Mouse (Mus musculus) forebrain, embryonic 13.5 days (tissue): ENCODE data around the gene Mvk. TPM values are rescaled to one million over a fixed set of nuclear protein-coding genes. Genes with fewer than 3 reads are reported as not detected.

Experiments used
- ATAC-seq: fragments of 200-750 bp; cut with Nextera tagmentation; 2 replicates; pipeline ENCODE4 v1.8.0; 2017
- H3K27ac ChIP-seq: fragments of 300-500 bp; sonication (generic); 2 replicates; pipeline ENCODE4 v1.5.1; 2015; ENCODE audit warnings: inconsistent platforms, mild to moderate bottlenecking, moderate library complexity
- H3K27me3 ChIP-seq: fragments of 300-500 bp; sonication (generic); 2 replicates; pipeline ENCODE4 v1.6.1; 2015; ENCODE audit warnings: mild to moderate bottlenecking, inconsistent platforms
- H3K36me3 ChIP-seq: fragments of 300-500 bp; sonication (generic); 2 replicates; pipeline ENCODE4 v1.6.1; 2015; ENCODE audit warnings: mild to moderate bottlenecking, inconsistent platforms; ENCODE audit not compliant: poor library complexity, severe bottlenecking
- H3K4me1 ChIP-seq: fragments of 300-500 bp; sonication (generic); 2 replicates; pipeline ENCODE4 v1.6.1; 2015; ENCODE audit warnings: inconsistent platforms
- H3K4me2 ChIP-seq: fragments of 300-500 bp; sonication (generic); 2 replicates; pipeline ENCODE4 v1.6.1; 2015; ENCODE audit warnings: inconsistent platforms, mild to moderate bottlenecking, moderate library complexity
- H3K4me3 ChIP-seq: fragments of 300-500 bp; sonication (generic); 2 replicates; pipeline ENCODE4 v1.5.1; 2015; ENCODE audit warnings: mild to moderate bottlenecking, inconsistent platforms
- H3K9ac ChIP-seq: fragments of 300-500 bp; sonication (generic); 2 replicates; pipeline ENCODE4 v1.6.1; 2015; ENCODE audit warnings: mild to moderate bottlenecking, inconsistent platforms
- H3K9me3 ChIP-seq: fragments of 300-500 bp; sonication (generic); replicated peaks from 2 replicates; pipeline ENCODE4 v1.6.1; 2016; ENCODE audit warnings: inconsistent platforms
- WGBS: fragments of 180-500 bp; shearing (Covaris S2); methylation state at CpG from one replicate; pipeline ENCODE4 v1.1.7; 2015; 5-methylcytosine and 5-hydroxymethylcytosine counted together
- polyA plus RNA-seq: library from polyadenylated mRNA; unstranded; fragments of >200 nt; fragmentation: Nextera tagmentation; extraction: Ambion mirVana; gene quantifications from 2 replicates; pipeline ENCODE4 v1.2.1, GENCODE M21; 2015

The Mvk gene
- polyA plus RNA-seq, 1 experiment from 2014 or later = 44.4 TPM

DNA sequence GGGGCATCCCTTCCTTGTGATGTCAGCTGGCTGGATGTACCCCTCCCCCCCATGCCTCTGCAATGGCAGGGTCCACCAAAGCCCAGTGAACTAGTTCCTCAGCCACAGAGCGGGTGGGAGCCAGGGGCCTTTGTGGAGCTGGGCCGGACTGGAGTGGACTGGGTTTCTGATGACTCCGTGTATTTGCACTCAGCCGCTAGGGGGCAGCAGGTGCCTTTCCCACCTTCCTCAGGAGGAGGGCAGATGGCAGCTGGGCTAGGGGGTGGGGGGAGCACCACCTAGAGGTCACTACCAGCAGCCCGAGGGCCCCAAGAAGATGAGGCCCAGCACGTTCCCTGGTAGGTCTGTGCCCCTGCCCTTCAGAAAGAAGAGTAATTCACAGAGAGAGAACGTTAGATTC is 17.2 kb downstream of the Mvk start:
- peaks cover 17% of the 10 kb centered on the region; the same call in 1 of the 2 replicates for H3K27me3 ChIP-seq
- under 1% methylated on average over 7 of the region's 7 CpGs for WGBS
- H3K9ac ChIP-seq = no peak overlapping the region
- no peak overlapping the region for H3K4me2 ChIP-seq
- peak; percentile 59 for ATAC-seq
- H3K4me3 ChIP-seq = no peak overlapping the region
- peaks cover 19% of the 10 kb centered on the region for H3K4me1 ChIP-seq
- no peaks in the 10 kb centered on the region for H3K9me3 ChIP-seq
- peaks cover 4% of the 10 kb centered on the region; the same call in 1 of the 2 replicates for H3K36me3 ChIP-seq
- H3K27ac ChIP-seq = no peak overlapping the region

DNA sequence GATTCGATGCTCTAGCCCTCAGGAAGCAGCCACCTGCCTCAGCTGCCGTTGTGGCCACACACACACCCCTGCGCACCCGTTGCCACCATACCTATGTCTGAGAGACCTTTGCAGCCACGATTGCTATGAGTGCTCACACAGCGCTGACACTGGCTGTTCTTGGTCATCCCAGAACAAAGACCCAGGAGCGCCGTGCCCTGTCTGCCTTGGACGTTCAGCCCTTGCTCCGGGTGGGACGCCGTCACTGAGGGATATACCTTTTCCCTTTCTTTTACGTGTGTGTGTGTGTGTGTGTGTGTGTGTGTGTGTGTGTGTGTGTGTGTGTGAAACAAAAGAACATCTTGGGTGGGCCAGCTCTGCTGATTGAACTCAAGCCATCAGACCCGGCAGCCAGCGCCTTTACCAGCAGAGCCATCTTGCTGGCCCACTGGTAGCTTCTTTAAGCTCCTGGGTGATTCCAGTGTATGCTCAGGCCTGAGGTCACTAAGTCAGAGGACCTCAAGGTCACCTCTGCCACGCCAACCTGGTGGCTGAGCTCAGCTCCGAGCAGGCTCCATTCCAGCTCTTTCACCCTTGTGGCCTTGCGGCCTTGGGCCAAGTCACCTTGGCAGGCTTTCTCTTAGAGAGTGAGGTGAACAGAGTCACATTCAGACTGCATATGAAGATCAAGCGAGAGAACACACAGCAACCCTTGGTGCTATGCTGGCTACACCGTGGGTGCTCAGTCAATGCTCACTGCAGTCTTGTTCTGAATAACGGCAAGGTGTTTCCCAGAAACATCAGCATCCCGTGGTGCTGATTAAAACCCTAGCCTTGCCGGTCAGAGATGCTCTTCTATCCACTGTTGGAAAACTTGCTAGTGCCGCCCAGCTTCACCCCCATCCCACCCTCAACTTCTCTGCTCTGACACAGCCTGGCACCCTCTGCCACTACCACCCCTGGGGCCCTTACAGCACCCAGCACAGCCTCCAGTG is 18.3 kb downstream of the Mvk start:
- no peak overlapping the region for H3K4me3 ChIP-seq
- no peak overlapping the region for H3K27ac ChIP-seq
- peaks cover 17% of the 10 kb centered on the region; the same call in 1 of the 2 replicates for H3K27me3 ChIP-seq
- no peaks in the 10 kb centered on the region for H3K9me3 ChIP-seq
- no peak overlapping the region for H3K4me2 ChIP-seq
- no peak for ATAC-seq
- H3K36me3 ChIP-seq = no peaks in the 10 kb centered on the region
- peaks cover 29% of the 10 kb centered on the region for H3K4me1 ChIP-seq
- 75% methylated on average over 24 of the region's 24 CpGs for WGBS
- H3K9ac ChIP-seq = no peak overlapping the region

DNA sequence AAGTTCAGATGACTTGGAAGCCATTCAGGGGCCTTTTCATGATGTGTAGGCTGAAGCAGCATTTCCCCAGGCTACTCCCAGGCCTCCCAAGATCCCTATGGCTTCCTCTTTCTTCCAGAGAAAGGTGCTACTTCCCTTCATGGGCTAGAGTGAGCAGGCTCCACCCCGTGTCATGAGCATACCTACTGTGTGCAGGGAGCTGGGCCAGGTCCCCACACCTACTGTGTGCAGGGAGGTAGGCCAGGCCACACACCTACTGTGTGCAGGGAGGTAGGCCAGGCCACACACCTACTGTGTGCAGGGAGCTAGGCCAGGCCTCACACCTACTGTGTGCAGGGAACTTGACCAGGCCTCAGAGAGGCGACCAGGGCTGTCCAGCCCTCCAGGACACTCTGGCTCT is 20.5 kb downstream of the Mvk start:
- WGBS = 75% methylated on average over 2 of the region's 2 CpGs
- no peak overlapping the region for H3K4me2 ChIP-seq
- H3K9me3 ChIP-seq = no peaks in the 10 kb centered on the region
- peaks cover 17% of the 10 kb centered on the region; the same call in 1 of the 2 replicates for H3K27me3 ChIP-seq
- no peak overlapping the region for H3K9ac ChIP-seq
- H3K4me3 ChIP-seq = no peak overlapping the region
- no peak for ATAC-seq
- no peak overlapping the region for H3K27ac ChIP-seq
- peaks cover 48% of the 10 kb centered on the region for H3K4me1 ChIP-seq
- H3K36me3 ChIP-seq = no peaks in the 10 kb centered on the region

DNA sequence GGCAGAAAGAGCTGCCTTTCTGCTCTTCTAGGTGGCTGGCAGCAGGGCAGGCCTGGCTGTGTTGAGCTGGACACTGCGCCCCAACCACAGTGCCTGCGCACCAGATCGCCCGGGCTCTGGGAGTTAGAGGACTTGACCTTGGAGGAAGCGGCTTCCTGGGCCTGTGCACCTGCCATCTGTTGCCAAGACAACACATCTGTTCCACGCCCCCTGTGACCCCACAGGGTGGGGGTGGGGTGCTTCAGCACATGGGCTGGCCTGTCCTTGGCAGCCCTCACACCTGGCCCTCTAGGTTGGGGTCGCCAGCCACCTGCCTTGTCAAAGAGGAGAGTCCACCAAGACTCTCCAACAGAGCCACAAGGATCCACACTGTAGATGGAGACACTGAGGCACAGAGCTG is 21.6 kb downstream of the Mvk start:
- WGBS = 61% methylated on average over 7 of the region's 7 CpGs
- ATAC-seq = no peak
- Histone ChIP-seq H3K36me3 (no peaks in the 10 kb centered on the region), H3K4me3 (no peak overlapping the region), H3K27ac (no peak overlapping the region), H3K4me2 (no peak overlapping the region), H3K27me3 (peaks cover 14% of the 10 kb centered on the region; the same call in 1 of the 2 replicates), H3K9ac (no peak overlapping the region), H3K4me1 (peaks cover 53% of the 10 kb centered on the region), H3K9me3 (no peaks in the 10 kb centered on the region)

DNA sequence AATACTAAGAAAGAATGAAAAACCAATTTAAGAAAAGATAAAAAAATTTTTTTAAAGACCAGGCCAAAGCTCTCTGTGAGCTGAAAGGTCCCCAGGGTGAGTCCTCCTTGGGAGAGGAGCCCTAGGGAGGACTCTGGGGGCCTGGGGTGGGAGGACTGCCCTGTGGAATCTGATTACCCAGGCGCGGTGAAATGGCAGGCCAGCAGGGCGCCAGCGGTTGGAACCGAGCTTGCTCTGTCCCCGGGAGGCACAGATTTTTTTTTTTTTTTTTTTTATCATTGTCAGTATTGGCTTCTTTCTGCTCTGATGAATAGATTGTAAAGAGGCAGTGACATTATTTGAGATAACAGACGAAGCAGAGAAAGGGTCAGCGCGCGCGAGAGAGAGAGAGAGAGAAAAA is 22.9 kb downstream of the Mvk start:
- H3K27ac ChIP-seq = peak overlapping the region; percentile 91
- H3K9ac ChIP-seq = 0 out of 2 replicates have a peak overlapping the region, but pooled peaks have one; percentile 21
- peak; percentile 34; the same call in 1 of the 2 replicates for ATAC-seq
- H3K9me3 ChIP-seq = peaks cover 3% of the 10 kb centered on the region; the same call in 1 of the 2 replicates
- no peaks in the 10 kb centered on the region for H3K36me3 ChIP-seq
- peaks cover 44% of the 10 kb centered on the region for H3K4me1 ChIP-seq
- peak overlapping the region; percentile 50 for H3K4me2 ChIP-seq
- H3K27me3 ChIP-seq = peaks cover 17% of the 10 kb centered on the region; the same call in 1 of the 2 replicates
- WGBS = 0% methylated on average over 11 of the region's 11 CpGs
- H3K4me3 ChIP-seq = peak overlapping the region; percentile 24

DNA sequence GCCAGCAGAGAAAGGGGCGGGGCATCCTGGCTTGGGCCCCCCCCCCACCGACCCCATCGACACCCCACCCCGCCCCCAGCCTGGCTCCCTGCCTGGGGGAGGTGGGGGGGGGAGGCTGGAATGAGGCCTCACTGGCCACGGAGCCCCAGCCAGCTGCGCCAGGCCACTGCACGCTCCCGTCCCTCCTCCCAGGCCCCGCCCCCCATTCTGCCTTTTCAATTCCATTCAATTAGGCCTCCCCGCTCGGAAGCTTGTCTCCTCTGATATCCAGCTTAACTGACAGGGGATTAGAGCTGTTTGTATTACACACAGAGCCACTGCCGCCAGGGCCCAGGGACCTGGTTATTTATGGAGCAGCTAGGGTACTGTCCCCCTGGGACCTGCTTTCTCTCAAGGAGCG is 23.4 kb downstream of the Mvk start:
- Histone ChIP-seq H3K27me3 (peaks cover 17% of the 10 kb centered on the region; the same call in 1 of the 2 replicates), H3K36me3 (no peaks in the 10 kb centered on the region), H3K4me3 (peak overlapping the region; percentile 24), H3K27ac (peak overlapping the region; percentile 91), H3K4me2 (peak overlapping the region; percentile 50), H3K9me3 (peaks cover 6% of the 10 kb centered on the region; the same call in 1 of the 2 replicates), H3K9ac (peak overlapping the region; percentile 45; the same call in 1 of the 2 replicates), H3K4me1 (peaks cover 44% of the 10 kb centered on the region)
- ATAC-seq = peak; percentile 85
- WGBS = 2% methylated on average over 11 of the region's 13 CpGs

DNA sequence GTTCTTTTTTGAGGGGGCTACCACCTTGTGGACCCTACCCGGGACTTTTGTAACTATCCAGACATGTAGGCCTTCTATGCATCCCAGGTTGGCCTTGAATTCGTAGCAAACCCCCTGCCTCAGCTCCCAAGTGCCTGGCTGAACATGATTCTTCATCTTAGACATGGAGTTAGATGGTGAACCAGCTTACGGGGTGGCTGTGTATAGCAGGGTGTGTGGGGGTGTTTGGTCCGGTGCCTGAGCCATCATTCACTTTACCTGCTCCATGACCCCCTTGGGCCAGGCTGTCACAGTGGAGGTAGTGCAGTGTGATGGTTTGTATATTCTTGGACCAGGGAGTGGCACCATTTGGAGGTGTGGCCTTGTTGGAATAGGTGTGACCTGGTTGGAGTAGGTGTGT is 23.9 kb downstream of the Mvk start:
- Histone ChIP-seq H3K36me3 (no peaks in the 10 kb centered on the region), H3K4me1 (peaks cover 44% of the 10 kb centered on the region), H3K4me3 (no peak overlapping the region), H3K9me3 (peaks cover 6% of the 10 kb centered on the region; the same call in 1 of the 2 replicates), H3K4me2 (peak overlapping the region; percentile 50), H3K9ac (peak overlapping the region; percentile 45), H3K27ac (peak overlapping the region; percentile 91), H3K27me3 (peaks cover 20% of the 10 kb centered on the region; the same call in 1 of the 2 replicates)
- ATAC-seq = 0 out of 2 replicates have a peak, but pooled peaks have one; percentile 11
- 33% methylated on average over 4 of the region's 4 CpGs for WGBS

DNA sequence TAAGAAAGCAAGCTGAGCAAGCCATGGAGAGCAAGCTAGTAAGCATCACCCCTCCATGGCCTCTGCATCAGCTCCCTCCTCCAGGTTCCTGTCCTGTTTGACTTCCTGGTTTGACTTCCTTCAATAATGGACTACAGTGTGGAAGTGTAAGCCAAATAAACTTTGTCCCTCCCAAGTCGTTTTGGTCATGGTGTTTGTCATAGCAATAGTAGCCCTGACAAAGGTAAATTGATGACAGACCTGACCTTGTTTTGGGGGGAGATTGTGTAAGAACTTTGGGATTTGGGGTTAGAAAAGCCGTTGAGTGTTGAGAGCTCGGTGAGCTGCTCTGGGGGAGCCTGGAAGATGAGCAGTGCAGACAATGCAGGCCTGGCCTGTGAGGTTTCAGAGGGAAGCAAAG is 26.3 kb downstream of the Mvk start:
- Histone ChIP-seq H3K4me3 (no peak overlapping the region), H3K4me2 (no peak overlapping the region), H3K27me3 (peaks cover 20% of the 10 kb centered on the region), H3K36me3 (no peaks in the 10 kb centered on the region), H3K9me3 (peaks cover 6% of the 10 kb centered on the region; the same call in 1 of the 2 replicates), H3K9ac (no peak overlapping the region), H3K27ac (no peak overlapping the region), H3K4me1 (peaks cover 65% of the 10 kb centered on the region)
- ATAC-seq = no peak
- 85% methylated on average over 3 of the region's 3 CpGs for WGBS

DNA sequence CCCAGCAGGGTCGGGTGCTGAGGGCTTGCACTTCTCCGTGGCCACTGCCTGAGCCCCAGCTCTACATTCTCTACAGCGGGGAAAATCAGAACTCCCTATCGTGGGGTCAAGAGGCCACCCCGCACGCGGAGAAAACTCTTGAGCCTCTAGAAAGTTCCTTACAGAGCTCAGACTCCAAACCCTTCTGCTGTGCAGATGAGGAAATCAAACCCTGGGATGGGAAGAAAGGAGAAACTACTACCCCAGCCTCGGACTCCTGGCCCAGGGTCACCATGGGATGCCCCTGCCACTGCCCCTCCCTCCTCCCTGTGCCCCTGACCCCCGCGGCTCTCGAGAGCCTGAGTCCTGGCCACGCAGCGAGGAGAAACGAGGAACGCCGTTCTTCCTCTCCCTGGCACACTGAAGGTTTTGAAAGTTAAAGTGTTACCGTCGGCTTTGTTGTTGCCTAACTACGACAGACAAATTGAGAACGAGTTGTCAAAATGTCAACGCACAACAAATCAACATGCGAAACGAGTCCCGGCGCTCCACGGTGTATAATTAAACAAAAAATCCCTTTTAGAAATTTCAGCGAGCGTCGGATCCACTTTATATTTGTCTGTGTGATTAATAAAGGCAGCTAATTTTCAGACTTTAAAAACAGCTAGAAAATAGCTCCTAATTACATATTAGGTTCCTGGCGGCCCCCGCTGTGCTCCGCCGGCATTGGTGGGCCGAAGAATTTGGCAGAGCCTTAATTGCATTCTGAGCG is 30.8 kb downstream of the Mvk start:
- H3K9ac ChIP-seq = no peak overlapping the region
- WGBS = 20% methylated on average over 35 of the region's 35 CpGs
- H3K27me3 ChIP-seq = peaks cover 40% of the 10 kb centered on the region
- peak; percentile 60 for ATAC-seq
- peaks cover 36% of the 10 kb centered on the region for H3K4me1 ChIP-seq
- no peak overlapping the region for H3K4me3 ChIP-seq
- no peaks in the 10 kb centered on the region for H3K36me3 ChIP-seq
- peaks cover 6% of the 10 kb centered on the region; the same call in 1 of the 2 replicates for H3K9me3 ChIP-seq
- peak overlapping the region; percentile 45 for H3K4me2 ChIP-seq
- peak overlapping the region; percentile 85 for H3K27ac ChIP-seq

DNA sequence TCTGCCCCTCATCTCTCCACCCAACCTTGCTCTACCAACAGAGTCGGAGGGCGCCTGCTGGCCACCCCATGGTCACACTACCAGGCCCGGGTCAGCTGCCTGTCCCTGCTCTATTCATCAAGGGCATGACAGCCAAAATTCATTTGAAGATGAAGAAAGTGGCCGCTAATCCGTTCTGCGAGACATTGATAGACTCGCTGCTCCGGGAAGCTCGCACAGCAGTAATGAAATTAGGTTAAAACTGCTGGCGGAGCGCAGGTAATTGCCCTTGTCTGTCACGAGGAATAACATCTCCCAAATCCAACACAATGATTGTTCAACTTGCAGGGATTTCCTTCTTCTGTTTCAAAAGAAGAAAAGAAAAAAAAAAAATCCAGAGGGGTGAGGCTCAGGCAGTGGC is 34.2 kb downstream of the Mvk start:
- Histone ChIP-seq H3K36me3 (no peaks in the 10 kb centered on the region), H3K9me3 (no peaks in the 10 kb centered on the region), H3K9ac (no peak overlapping the region), H3K4me3 (no peak overlapping the region), H3K4me2 (no peak overlapping the region), H3K27me3 (peaks cover 33% of the 10 kb centered on the region), H3K27ac (no peak overlapping the region), H3K4me1 (peaks cover 42% of the 10 kb centered on the region)
- WGBS = 47% methylated on average over 12 of the region's 12 CpGs
- ATAC-seq = no peak

DNA sequence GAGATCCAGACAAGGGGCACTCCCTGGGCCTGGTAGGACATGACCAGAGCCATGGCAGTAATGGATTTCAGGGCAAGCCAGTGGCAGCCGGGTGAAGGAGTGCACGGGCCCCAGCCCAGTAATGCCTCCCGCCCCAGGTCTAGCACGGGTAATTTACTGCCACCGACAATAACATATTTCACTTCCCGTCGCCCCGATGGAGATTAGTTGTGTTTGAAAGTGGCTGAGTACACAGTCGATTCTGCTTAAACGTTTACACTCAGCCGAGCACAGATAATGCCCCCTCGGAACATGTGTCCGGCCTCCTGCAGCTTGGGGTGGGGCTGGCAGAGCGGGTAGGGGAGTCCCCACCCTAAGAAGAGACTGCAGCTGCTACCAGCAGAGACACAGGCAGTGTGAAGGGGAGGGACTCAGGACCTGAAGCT is 38.5 kb downstream of the Mvk start:
- peaks cover 10% of the 10 kb centered on the region for H3K4me1 ChIP-seq
- no peak overlapping the region for H3K9ac ChIP-seq
- H3K4me2 ChIP-seq = peak overlapping the region; percentile 33; the same call in 1 of the 2 replicates
- no peak overlapping the region for H3K4me3 ChIP-seq
- peaks cover 13% of the 10 kb centered on the region for H3K27me3 ChIP-seq
- 2% methylated on average over 14 of the region's 14 CpGs for WGBS
- no peak for ATAC-seq
- H3K27ac ChIP-seq = no peak overlapping the region
- H3K9me3 ChIP-seq = no peaks in the 10 kb centered on the region
- H3K36me3 ChIP-seq = no peaks in the 10 kb centered on the region
